ENCODE assay signal across 22 mouse cellular contexts in genomic region chr7:98938621-98939020, GRCm38 (mm10).
"Had no signal": no experiment of that assay in that cellular context is flagged by ENCODE, and none has a peak within 500 bp of the region (broad histone marks: within the 10 kb centered on the region; RNA-seq: fewer than 3 reads in every experiment).

No protein-coding gene starts in this region.

- H3K36me3 ChIP-seq: kidney, embryonic 15.5 days; limb, embryonic 10.5 days; limb, embryonic 13.5 days; liver, embryonic 12.5 days; liver, embryonic 15.5 days; midbrain, embryonic 10.5 days; midbrain, embryonic 13.5 days; neural tube, embryonic 15.5 days had no signal

- H3K4me2 ChIP-seq: kidney, embryonic 15.5 days; limb, embryonic 13.5 days; liver, embryonic 12.5 days; liver, embryonic 15.5 days; midbrain, embryonic 13.5 days; neural tube, embryonic 15.5 days had no signal

- H3K9ac ChIP-seq: kidney, embryonic 15.5 days; limb, embryonic 13.5 days; liver, embryonic 12.5 days; liver, embryonic 15.5 days; midbrain, embryonic 13.5 days; neural tube, embryonic 15.5 days had no signal

- DNase-seq: kidney, adult 8-10 months; liver; lung, adult 2 months; lung, postnatal 14 days; right cerebral cortex, adult 18-20 months; right cerebral cortex, postnatal 14 days; right cerebral cortex, postnatal 4 days; thymus, adult 2 months; thymus, postnatal 14 days; thymus, postnatal 4 days had no signal

- H3K9me3 ChIP-seq: kidney, embryonic 15.5 days; limb, embryonic 10.5 days; limb, embryonic 13.5 days; liver, embryonic 12.5 days; liver, embryonic 15.5 days; megakaryocyte, embryonic 14.5 days; midbrain, embryonic 10.5 days; midbrain, embryonic 13.5 days; neural tube, embryonic 15.5 days had no signal

- H3K27me3 ChIP-seq: kidney, embryonic 15.5 days; liver, embryonic 12.5 days; liver, embryonic 15.5 days; megakaryocyte, embryonic 14.5 days; midbrain, embryonic 13.5 days; neural tube, embryonic 15.5 days had no signal

- ATAC-seq: intestine, postnatal 0 days; liver, embryonic 12.5 days; midbrain, embryonic 13.5 days; midbrain, embryonic 16.5 days had no signal

- H3K4me3 ChIP-seq: kidney, embryonic 15.5 days; limb, embryonic 10.5 days; limb, embryonic 13.5 days; liver, embryonic 12.5 days; liver, embryonic 15.5 days; megakaryocyte, embryonic 14.5 days; midbrain, embryonic 10.5 days; midbrain, embryonic 13.5 days; myocyte; neural tube, embryonic 15.5 days had no signal

- H3K27ac ChIP-seq: limb, embryonic 10.5 days; limb, embryonic 13.5 days; liver, embryonic 12.5 days; liver, embryonic 15.5 days; midbrain, embryonic 10.5 days; midbrain, embryonic 13.5 days had no signal
